Mouse (Mus musculus) v-Abl transformed pro-B cells (cell line): ENCODE measurements around the gene Pigl.

Experiments
- in situ Hi-C, 2 experiments: fragments of 400-800 bp; cut with MboI; formaldehyde crosslinking; loops; one replicate each; pipeline ENCODE4 v1.15.1; 2025; ENCODE audit not compliant: unreplicated experiment in 2 of 2

Gene Pigl

GRCm38 (mm10) chr11:62554163-62554855 lies 96.0 kb downstream of the Pigl start:
- in situ Hi-C loops = no loop called here

GRCm38 (mm10) chr11:62554934-62555517 lies 96.8 kb downstream of the Pigl start:
- in situ Hi-C loops = no loop called here

- in situ Hi-C loops = no loop called here
Measured at GRCm38 (mm10) chr11:62555896-62556412, 97.7 kb downstream of the Pigl start.

GRCm38 (mm10) chr11:62557205-62557604 lies 98.9 kb downstream of the Pigl start:
- in situ Hi-C loops = no loop called here

GRCm38 (mm10) chr11:62558152-62558551 lies 99.9 kb downstream of the Pigl start:
- in situ Hi-C loops = no loop called here

GRCm38 (mm10) chr11:62558961-62559646 lies 100.8 kb downstream of the Pigl start:
- in situ Hi-C loops = no loop called here

DNA sequence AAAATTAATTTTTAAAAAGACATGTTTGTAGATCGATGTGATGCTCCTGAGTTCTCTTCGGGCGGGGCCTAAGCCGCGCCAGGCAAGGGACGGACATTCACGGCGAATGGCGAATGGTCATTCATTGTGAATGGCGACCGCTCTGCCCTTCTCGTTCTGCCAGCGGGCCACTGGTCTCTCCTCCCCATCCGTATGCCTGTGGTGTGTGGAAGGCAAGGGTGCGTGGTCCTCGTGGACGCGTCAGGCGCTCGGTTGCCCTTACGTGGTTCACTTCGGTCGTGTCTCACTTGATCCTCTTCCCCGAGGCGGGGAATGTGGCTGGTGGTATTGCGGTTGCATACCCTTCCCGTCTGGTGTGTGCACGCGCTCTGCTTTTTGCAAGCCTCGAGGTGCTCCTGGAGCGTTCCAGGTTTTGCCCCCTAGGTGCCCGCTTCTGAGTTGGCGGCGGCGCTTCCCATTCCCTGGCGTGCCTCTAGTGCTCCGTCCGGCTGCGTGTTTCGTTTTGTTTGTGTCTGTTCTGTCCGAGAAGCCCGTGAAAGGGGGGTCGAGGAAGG lies 102.3 kb downstream of the Pigl start:
- in situ Hi-C loops = no loop called here

DNA sequence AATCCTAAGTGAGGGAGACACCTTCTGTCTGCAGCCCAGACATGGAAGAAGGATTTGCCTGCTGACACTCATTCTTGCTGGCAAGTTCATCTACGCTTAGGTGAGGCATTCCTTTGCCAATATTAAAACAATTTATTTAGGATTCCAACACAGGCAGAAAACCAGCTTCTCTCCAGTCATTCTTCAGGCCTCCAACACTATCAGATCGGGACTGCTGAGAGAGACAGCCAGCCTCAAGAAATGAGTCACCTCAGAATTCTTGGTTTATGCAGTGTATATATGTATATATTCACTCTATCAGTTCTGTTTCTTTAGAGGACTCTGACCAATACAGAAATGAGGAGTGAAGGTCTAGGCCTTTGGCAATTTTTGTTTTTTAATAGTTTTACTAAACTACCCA lies 105.3 kb downstream of the Pigl start:
- in situ Hi-C loops = no loop called here
